Mouse (Mus musculus): ENCODE data around the gene Fgfr2.

Fgfr2 gene

GRCm38 (mm10) chr7:130937266-130937841 lies 2185.8 kb downstream of the Fgfr2 start:
- DNase-seq, result peak; percentile 15

DNA sequence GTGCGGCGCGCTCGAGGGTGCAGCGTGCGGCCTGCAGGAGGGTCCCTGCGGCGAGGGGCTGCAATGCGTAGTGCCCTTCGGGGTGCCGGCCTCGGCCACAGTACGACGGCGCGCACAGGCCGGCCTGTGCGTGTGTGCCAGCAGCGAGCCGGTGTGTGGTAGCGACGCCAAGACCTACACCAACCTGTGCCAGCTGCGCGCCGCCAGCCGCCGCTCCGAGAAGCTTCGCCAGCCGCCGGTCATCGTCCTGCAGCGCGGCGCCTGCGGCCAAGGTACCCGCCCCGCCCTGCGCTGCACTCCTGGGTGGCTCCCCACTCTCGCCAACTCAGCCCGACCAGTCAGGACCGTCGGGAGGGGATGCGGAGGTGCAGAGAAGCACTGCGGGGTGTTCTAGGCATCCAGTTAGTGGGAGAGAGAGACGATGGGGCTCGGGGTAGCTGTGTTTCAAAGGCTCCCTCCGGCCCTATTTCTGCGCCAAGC lies 2186.6 kb downstream of the Fgfr2 start:
- peak; percentile 56 for DNase-seq

DNA sequence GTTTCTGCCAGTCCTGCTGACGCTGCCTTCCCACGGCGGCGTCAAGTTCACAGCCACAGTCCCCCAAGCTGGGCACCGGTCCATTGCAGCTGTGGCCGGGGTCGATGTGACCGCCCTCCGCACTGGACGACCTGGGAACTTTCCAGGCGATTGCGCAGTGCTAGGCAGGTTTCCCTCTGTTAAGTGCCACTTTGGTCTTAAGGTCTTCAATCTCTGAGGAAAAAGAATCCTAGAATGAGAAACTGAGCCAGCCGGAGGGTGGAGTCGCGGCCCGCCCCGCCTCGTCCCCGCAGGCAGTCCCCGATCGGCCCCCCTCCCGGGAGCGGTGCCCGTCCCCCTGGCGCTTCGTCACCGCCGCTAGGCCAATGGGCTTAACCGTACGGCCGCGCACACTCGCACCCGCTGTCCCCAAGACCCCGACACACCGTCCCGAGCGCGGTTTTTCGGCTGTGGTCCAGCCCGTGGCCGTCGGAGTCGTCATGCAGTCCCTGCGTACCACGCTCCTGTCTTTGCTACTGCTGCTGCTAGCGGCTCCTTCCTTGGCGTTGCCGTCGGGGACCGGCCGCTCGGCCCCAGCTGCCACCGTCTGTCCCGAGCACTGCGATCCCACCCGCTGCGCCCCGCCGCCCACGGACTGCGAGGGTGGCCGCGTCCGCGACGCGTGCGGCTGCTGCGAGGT lies 2187.2 kb downstream of the Fgfr2 start, which contains the start of gene Htra1:
TSS of gene Htra1 (plus strand) at position 319 of the 679 bp plus-strand sequence.
- DNase-seq, result peak; percentile 84

- no peak for DNase-seq
These were observed 2187.7 kb downstream of the Fgfr2 start for GRCm38 (mm10) chr7:130935421-130935792.

GRCm38 (mm10) chr7:130934654-130935053 lies 2188.5 kb downstream of the Fgfr2 start:
- no peak for DNase-seq

- no peak for DNase-seq
These were observed 2190.2 kb downstream of the Fgfr2 start for GRCm38 (mm10) chr7:130932921-130933320.

GRCm38 (mm10) chr7:130930401-130930800 lies 2192.7 kb downstream of the Fgfr2 start:
- no peak for DNase-seq

DNA sequence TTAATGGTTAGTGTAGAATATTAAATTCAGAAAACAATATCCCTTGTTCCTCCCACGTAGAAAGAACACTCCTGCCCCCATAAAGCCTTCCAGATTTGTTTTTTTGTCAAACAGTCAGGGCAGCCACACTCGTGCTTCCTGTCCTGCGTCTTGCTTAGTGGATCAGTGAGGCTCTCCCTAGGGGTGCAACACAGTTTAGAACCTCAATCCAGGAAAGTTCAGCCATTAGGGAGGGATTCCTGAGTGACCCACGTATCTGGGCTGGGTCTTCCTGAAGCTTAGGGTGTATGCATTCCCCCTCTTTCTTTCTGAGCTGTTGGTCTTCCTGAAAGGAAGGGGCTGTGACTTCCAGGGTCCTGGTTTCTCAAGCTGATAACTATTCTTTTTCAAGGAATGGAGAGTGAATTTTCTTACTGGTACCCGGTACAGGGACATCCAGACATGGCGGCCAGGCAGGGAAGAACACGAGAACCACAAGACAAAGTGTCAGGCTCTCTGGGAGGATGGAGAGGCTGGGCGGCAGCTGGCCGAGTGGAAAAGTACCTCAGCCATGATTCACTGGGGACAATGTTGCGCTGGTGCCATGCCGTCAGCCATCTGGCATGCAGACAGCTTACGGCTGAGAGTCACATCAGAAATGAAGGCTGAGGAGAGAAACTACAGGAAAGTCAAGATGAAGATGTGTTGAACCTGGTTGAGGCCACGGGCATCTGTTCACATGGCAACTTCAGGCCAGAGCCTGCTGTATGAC lies 2200.0 kb downstream of the Fgfr2 start:
- no peak for DNase-seq

GRCm38 (mm10) chr7:130918260-130918659 lies 2204.9 kb downstream of the Fgfr2 start:
- no peak for DNase-seq

GRCm38 (mm10) chr7:130914693-130915363 lies 2208.3 kb downstream of the Fgfr2 start:
- peak; percentile 47 for DNase-seq

DNA sequence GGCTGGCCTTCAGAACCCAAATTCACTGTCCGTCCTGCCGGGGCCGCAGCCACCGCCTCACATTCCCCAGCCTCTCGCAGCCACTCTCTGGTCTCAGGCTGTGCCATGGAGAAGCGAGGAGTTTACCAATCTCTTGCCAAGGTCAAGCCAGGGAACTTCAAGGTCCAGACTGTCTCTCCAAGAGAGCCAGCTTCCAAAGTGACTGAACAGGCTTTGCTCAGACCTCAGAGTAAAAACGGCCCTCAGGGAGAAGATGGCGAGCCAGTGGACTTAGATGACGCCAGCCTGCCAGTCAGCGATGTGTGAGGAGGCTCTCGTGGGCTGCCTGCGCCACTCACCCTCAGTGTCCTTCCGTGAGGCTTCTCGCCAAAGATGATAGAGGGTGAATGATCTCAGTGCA lies 2212.3 kb downstream of the Fgfr2 start:
- no peak for DNase-seq

DNA sequence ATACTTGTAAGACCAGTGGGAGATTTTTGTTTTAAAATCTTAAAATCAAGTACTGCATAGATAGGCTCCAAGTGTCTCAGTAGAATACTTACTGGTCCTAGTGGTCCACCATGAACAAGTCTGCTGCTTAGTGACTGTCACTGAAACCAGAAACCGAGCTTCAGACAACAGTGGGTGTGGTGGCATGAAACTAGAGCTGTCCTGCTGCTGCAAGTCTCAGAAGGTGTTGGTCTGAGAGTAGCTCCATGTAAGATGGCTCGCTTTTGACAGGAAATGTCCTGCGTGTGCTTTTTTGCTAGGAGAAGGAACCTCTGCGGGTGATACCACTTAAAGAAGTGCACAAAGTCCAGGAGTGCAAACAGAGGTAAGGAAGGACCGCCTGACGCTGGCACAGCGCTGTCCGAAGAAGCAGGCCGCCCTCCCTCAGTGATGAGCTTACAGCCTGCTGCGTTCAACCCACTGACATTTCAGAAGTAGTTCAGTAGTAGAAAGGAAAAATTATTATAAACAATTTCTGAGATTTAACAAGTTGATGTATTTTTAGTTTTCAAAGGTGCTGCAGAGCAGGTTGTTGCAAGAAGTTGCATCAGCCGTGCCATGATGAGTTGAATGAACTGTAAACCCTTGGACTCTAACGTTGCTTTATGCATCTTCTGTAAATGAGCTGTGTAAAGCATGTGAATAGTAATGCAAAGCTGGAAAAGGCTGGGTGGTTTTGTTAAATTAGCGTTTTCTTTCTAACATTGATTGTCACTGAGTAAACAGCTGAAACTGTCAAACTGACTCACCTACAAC lies 2218.4 kb downstream of the Fgfr2 start:
- DNase-seq, result no peak

DNA sequence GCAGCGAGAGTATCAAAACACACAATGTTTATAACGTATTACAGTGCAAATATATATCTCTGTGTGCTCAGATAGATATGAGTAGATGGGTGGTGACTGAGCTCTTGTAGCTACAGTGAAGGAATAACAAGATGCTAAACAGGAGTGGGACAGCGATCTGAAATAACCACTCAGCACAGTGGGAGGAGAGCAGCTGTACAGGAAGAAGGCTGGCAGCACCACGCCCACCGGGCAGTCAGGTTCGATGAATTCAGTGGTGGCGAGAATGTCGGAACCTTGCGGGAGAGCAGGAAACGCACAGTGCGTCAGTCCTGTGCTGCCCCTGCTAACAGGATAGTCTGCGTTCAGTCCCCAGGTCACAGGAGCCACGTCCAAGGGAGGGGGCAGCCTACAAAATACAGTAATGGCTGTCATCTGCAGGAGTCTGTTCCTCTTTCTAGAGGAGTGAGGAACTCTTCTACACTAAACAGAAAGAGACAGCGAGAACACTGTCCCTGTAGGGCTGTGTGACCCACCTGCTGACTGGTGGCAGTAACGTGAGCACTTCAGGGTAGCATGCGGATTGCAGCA lies 2219.6 kb downstream of the Fgfr2 start:
- DNase-seq, result no peak

- no peak for DNase-seq
These were observed 2220.2 kb downstream of the Fgfr2 start for GRCm38 (mm10) chr7:130902929-130903328.

GRCm38 (mm10) chr7:130900233-130900848 lies 2222.8 kb downstream of the Fgfr2 start:
- DNase-seq, result no peak

- peak; percentile 22 for DNase-seq
These were observed 2224.8 kb downstream of the Fgfr2 start for GRCm38 (mm10) chr7:130898373-130898772.

GRCm38 (mm10) chr7:130897201-130897600 lies 2225.9 kb downstream of the Fgfr2 start:
- no peak for DNase-seq

DNA sequence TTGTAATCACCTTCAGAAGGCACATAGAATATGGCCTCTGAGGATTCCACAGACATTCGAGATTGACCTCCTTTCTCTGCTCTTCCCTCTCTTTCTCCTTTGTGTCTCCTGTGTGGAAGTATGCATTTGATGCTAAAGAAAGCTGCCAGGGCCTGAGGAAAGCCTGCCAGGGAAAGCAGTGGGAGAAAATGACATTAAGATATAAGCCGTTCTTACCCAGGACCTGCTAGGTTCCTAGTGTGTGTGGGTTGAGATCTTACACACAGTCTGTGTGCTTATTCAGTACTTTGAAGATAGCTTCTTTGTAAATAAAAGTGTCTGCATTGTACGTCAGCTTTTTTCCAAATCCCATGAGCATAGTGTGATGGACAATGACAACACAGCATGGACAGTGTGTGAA lies 2227.1 kb downstream of the Fgfr2 start:
- DNase-seq, result no peak

DNA sequence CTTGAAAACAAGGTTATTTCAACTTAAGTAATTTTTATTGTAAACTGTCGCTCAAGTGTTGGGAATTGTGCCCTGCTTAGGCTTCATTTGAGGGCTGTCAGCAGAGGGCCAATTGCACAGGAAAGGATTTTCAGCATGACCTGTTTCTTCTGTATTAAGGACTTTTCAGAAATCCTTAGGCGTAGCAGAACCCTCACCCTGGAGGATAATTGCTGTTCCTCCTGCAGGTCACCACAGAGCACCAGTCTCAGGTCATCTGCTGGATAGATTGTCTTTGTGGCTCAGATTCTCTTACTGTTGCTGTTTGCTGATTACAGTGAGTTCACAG lies 2227.6 kb downstream of the Fgfr2 start:
- no peak for DNase-seq

DNA sequence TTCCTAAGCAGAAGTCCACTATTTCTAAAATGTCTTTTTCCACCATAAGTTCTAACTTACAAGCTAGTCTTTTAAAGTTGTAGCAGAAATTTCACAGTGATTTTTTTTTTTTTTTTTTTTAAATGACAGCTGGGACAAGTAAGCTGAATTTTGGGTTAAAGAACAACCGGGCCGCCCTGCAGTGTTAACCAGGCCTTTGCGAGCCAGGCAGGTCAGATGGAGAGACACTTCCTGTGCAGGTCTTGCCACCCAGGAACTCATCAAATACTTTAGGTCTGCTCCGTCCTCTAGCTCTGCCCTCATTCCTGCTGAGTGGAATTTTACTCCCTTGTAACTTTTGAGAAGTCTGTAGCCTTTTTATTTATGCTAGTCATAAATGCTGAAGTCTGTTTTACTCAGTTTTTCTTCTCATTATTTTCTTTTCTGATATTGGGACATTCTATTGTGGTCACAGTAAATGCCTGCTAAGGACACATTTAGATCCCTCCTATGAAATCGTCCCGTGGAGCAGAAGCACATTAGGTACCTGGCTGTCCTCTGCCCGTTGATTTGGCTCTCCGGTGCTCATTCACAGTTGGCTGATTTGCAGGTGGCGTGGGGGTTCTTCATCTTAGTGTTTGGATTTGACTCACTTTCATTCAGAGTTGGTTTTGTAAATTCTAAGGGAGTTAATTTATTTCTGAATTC lies 2228.1 kb downstream of the Fgfr2 start:
- peak; percentile 43 for DNase-seq

GRCm38 (mm10) chr7:130892973-130893372 lies 2230.2 kb downstream of the Fgfr2 start:
- DNase-seq, result no peak
